Mouse (Mus musculus) megakaryocyte progenitor cell, adult 5-6 weeks (primary cell): ENCODE measurements around the gene Bcat1. TPM values are rescaled to one million over a fixed set of nuclear protein-coding genes. Genes with fewer than 3 reads are reported as not detected.

ENCODE experiments used
- ATAC-seq: replicated peaks from 2 replicates; pipeline ENCODE4 v1.8.0; 2016; ENCODE audit warnings: mild to moderate bottlenecking, moderate TSS enrichment, inconsistent platforms; ENCODE audit not compliant: poor library complexity
- total RNA-seq, 2 experiments: library from RNA; stranded (forward) in 1 of 2; stranded (reverse) in 1 of 2; fragments of 157-497, 149-512 nt in 1 of 2; fragments of 200-1000 nt in 1 of 2; gene quantifications; 2 replicates each; pipeline versions ENCODE4 v1.2.3 to v1.2.4; 2015 to 2017

Bcat1 gene
- total RNA-seq, 2 experiments from 2014 or later, result 0.27 to 1.5 TPM

- no peak for ATAC-seq
Measured at GRCm38 (mm10) chr6:144955887-144956547, 120.0 kb downstream of the Bcat1 start.

- no peak for ATAC-seq
Measured at GRCm38 (mm10) chr6:144952885-144953284, 123.1 kb downstream of the Bcat1 start.

GRCm38 (mm10) chr6:144944435-144945365 is 131.3 kb downstream of the Bcat1 start:
- ATAC-seq, result no peak

Other genes starting within 250 kb of the Bcat1 start
- 42.1 and 42.6 TPM in 2 replicates for gene Lrmp, start 39.5 kb upstream of the Bcat1 start, total RNA-seq (2015)
- gene Lrmp, start 39.5 kb upstream of the Bcat1 start, total RNA-seq (2017), result 93.6 and 125 TPM in 2 replicates
- gene Casc1, start 134.8 kb upstream of the Bcat1 start, total RNA-seq (2015), result 0.15 and 0.32 TPM in 2 replicates
- gene Casc1, start 134.8 kb upstream of the Bcat1 start, total RNA-seq (2017), result 0.04 and 0.47 TPM in 2 replicates
- gene Etfrf1, start 134.9 kb upstream of the Bcat1 start, total RNA-seq (2015), result 20.7 and 21.9 TPM in 2 replicates
- 18.0 and 23.0 TPM in 2 replicates for gene Etfrf1, start 134.9 kb upstream of the Bcat1 start, total RNA-seq (2017)
- gene Kras, start 174.1 kb upstream of the Bcat1 start, total RNA-seq (2015), result 48.7 and 49.4 TPM in 2 replicates
- gene Kras, start 174.1 kb upstream of the Bcat1 start, total RNA-seq (2017), result 11.7 and 21.0 TPM in 2 replicates